Mouse (Mus musculus) urinary bladder, postnatal 14 days (tissue): ENCODE measurements around the gene Vwa1.
"Not testable (repeated sequence)": the region's sequence is repeated elsewhere in the genome, so short reads cannot be mapped to it uniquely, and the experiment has no call there.

ENCODE experiments used
- DNase-seq: peaks from one replicate; pipeline ENCODE4 v3.0.0; 2021; ENCODE audit warnings: low spot score

The Vwa1 gene

GRCm38 (mm10) chr4:155774280-155774754 is at the start of gene Vwa1:
Gene Vwa1, minus strand, starts transcription at chr4:155774698.
- DNase-seq: peak; percentile 96

DNA sequence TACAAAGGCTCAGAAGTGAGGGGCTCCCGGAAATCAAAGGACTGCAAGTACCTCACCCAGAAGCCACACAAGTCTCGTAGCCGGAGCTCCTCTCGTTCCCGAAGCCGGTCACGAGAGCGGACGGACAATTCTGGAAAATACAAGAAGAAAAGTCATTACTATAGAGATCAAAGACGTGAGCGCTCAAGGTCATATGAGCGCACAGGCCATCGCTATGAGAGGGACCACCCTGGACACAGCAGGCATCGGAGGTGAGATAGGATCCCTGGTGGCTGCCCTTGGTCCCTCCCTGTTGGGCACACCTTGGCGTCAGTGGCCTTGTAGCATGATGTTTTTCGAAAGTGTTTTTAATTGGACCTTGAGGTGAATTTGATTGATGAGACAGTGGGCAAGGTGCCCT is 48.9 kb upstream of the Vwa1 start:
- no peak for DNase-seq

DNA sequence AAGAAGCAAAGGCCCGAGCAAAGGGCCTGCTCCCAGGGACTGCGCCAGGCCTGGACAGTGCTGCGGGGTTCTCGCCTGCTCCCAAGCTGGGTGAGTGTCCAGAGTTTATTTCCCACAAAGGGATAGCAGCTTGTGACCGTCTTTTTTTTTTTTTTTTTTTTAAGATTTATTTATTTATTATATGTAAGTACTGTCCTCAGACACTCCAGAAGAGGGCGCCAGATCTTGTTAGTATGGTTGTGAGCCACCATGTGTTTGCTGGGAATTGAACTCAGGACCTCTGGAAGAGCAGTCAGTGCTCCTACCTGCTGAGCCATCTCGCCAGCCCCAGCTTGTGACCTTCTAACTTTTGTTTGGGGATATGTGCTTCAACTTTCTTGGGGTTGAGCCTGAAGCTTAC is 46.5 kb upstream of the Vwa1 start:
- no peak for DNase-seq

DNA sequence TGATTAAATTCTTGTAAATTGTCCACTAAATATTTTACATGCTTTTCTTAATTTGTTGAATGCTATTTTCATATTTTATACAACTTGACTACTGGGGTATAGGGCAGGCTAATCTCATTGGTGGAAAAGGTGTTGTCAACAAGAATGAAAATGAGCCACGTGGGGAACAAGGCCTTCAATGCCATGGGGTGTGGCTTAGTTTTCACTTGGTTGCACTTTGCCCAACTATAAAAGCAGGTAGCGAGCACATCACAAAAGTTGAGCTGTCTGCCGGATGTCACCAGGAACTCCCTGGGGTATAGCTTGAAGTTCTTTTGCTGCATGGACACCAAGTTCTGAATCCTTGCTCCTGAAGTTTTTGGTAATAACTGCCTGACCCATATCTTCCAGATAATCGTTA is 43.0 kb upstream of the Vwa1 start:
- DNase-seq: no peak

GRCm38 (mm10) chr4:155812665-155813181 is 38.2 kb upstream of the Vwa1 start:
- DNase-seq: no peak

GRCm38 (mm10) chr4:155811929-155812664 is 37.6 kb upstream of the Vwa1 start, which contains the start of gene Ccnl2:
Gene Ccnl2, plus strand, starts transcription at chr4:155812489.
- DNase-seq: peak; percentile 94

GRCm38 (mm10) chr4:155807841-155808240 is 33.3 kb upstream of the Vwa1 start:
- DNase-seq: no peak

DNA sequence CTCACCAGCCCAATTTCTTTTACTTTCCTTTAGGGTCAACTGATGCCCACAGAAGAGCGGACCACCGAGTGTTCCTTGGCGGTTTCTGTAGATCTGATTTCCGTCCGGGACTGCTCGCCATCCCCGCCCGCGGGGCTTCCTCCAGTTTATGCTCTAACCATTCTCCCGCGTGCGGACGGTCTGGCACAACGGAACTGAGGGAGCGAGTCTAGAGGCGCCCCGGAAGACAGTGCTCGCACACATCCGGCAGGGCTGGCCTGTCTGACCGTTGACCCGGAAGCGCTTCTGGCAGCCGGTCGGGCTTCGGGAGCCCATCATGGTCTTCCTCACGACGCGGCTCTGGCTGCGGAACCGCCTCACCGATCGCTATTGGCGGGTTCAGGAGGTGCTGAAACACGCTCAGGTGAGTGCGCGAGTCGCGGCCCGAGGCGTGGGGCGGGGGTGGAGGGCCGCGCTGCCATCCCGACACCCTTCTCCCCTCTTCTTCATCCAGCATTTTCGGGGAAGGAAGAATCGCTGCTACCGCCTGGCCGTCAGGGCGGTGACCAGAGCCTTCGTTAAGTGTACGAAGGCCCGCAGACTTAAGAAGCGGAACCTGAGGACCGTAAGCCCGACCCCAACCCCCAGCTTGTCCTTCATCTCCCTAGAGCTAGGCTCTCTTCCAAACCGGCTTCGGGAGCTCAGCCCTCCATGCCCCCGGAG is 29.0 kb upstream of the Vwa1 start:
- DNase-seq: peak; percentile 96

DNA sequence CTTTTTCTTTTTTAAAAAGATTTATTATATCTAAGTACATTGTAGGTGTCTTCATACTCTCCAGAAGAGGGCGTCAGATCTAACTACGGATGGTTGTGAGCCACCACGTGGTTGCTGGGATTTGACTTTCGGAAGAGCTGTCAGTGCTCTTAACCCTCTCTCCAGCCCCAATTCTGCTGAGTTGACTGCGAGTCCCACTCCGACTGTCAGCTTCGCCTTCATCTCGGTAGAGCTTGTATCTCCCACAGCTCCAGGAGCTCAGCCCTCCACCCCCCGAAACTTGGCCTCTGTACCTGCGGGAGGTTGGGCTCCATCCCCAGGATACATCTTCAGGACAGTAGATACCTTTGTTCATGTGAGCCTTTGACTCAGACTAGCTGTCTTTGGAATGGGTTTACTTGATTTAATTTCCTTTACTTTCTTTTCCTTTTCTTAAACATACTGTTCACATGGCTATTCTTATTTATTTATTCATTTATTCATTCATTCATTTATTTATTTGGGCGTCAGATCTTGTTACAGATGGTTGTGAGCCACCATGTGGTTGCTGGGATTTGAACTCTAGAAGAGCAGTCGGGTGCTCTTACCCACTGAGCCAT is 28.3 kb upstream of the Vwa1 start, which contains the start of gene Mrpl20:
Gene Mrpl20, plus strand, starts transcription at position 138 of the 599 bp plus-strand sequence.
- no peak for DNase-seq

- no peak for DNase-seq
Observed at GRCm38 (mm10) chr4:155802075-155802474, 27.6 kb upstream of the Vwa1 start.

GRCm38 (mm10) chr4:155793730-155794129 is 19.2 kb upstream of the Vwa1 start:
- no peak for DNase-seq

DNA sequence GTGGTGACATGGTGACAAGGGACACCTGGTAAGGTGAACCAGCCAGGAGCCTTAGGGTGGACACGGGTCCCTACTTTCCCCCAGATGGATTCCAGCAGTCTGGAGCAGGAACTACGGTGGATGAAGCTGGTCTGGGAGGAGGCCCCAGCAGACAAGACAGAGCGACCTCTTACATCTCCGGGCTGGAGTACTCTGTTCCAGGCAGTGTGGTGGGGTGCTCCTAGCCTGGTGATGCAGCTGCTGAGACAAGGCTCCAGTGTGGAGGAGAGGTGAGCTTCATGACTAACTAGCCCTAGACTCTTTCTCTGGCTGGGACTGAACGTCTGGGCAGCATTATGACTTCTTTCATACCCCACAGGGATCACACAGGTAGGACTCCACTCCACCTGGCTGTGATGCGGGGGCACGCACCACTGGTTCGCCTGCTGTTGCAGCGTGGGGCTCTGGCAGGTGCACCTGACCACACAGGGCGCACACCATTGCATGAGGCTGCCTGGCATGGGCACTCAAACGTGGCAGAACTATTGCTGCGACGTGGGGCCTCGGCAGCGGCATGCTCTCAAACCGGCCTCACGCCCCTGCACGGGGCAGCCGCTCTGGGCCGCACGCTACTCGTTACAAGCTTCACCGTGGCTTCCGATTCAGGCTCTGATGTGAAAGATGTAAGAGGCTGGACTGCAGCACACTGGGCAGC is 16.9 kb upstream of the Vwa1 start:
- DNase-seq: no peak

- DNase-seq: peak; percentile 76
Observed at GRCm38 (mm10) chr4:155790650-155791161, 16.2 kb upstream of the Vwa1 start.

- no peak for DNase-seq
Observed at GRCm38 (mm10) chr4:155790021-155790489, 15.6 kb upstream of the Vwa1 start, which contains the start of gene Ankrd65. Gene Ankrd65, plus strand, starts transcription at chr4:155790439.

- DNase-seq: not testable (repeated sequence)
Observed at GRCm38 (mm10) chr4:155788833-155789232, 14.3 kb upstream of the Vwa1 start.

GRCm38 (mm10) chr4:155788300-155788699 is 13.8 kb upstream of the Vwa1 start:
- DNase-seq: no peak

GRCm38 (mm10) chr4:155785819-155786218 is 11.3 kb upstream of the Vwa1 start, which contains the start of gene Tmem88b:
Gene Tmem88b, minus strand, starts transcription at chr4:155785874.
- DNase-seq: no peak

DNA sequence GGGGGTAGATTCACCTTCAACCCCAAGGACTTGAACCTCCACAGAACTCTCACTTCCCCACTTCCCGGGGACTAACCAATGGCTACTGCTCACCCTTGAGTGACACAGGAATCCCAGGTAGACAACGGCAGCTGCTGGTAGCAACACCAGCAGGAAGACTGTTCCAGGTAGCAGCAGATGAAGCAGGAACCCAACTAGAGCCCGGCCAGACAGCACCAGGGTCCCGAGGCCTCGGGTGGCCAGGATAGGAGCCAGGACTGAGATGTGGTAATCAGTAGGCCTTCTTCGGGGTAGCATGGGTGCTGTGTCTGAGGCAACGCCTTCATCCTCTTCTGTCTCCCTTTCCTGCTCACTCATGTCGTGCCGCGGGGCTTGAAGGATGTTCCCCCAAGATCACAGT is 10.7 kb upstream of the Vwa1 start:
- DNase-seq: no peak

GRCm38 (mm10) chr4:155784081-155784701 is 9.7 kb upstream of the Vwa1 start:
- DNase-seq: peak; percentile 75

DNA sequence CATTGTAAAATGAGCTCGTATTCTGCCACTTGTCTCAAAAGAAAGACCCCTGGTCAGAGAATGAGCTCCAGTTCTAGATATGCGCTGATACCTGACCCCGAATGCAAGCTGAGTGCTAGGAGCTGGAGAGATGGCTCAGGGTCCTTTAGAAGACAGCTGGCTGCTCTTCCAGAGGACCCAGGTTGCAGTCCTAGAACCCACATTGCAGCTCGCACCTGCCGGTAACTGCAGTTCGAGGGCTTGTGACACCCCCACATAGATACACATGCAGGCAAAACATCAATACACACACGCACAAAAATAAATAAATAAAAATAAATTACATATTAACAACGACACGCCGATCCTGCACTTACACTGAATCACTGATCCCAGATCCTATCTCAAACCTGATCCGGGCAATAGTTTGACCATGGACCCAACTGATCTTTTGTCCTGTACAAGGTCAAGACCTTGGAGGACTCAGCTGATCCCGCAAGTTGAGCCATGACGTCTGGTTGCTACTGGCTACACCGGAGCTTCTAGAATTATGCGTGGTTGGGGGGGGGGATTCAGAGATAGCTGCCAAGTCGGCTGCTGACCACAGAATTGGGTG is 9.1 kb upstream of the Vwa1 start:
- DNase-seq: no peak

- DNase-seq: peak; percentile 49
Observed at GRCm38 (mm10) chr4:155780895-155781294, 6.4 kb upstream of the Vwa1 start.
